Mouse (Mus musculus) left cerebral cortex, adult 18-20 months (tissue): Measurements from ENCODE around the gene Aars. TPM values are rescaled to one million over a fixed set of nuclear protein-coding genes. Genes with fewer than 3 reads are reported as not detected.
"Not testable (repeated sequence)": the region's sequence is repeated elsewhere in the genome, so short reads cannot be mapped to it uniquely, and the experiment has no call there.

Experiments used
- DNase-seq, 2 experiments: peaks; one replicate each; pipeline ENCODE4 v3.0.0; 2021 to 2022; ENCODE audit warnings: low spot score in 2 of 2, mixed read lengths in 1 of 2
- microRNA-seq, 2 experiments: library from miRNA; unstranded; fragments of <30 nt; microRNA quantifications; one replicate each; pipeline ENCODE4 v1.2.0; 2021
- total RNA-seq, 2 experiments: library from RNA; stranded (reverse); gene quantifications; 2 replicates each; pipeline ENCODE4 v1.2.3; 2021

Aars gene
- total RNA-seq, 2 experiments from 2014 or later, result 94.0 to 102 TPM

DNA sequence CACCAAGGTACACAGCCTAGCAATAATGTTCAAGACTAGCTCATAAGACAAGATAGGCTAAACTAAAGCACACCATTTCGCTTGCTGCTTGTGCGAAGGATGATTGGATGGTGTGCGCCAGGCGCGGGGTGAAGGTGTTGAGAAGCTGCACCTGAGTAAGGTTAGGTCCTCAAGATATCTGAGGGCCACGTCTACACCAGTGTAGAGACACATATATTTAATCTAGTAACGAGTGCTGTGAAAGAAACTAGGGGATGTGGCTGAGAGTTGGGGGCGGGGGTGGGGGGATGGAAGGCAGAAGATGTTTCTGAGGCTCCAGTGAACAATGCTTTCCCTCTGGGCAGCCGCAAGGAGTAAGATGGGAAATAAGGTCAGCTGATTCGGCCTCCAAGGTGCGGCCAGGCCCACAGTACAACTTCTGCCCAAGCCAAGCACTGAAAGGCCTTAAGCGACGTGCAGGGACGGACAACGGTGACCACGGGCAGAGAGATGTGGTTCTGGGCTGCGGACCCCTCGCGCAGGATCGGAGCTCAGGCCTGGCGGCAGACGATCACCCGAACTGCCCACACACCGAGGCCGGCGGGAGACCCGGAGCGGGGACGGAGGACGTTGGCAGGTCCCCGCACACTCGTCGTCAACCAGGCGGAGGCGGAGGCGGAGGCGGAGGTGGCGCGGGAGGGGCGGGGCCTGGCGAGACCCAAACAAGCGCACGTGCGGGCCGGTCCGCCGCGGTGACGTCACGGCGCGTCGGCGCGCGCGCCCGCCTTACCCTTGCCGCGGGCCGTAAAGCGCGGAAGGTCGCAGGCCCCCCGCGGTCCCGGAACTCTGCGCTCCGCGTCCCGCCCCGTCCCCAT lies 61.1 kb downstream of the Aars start, which contains the start of gene Pdpr:
Gene Pdpr (plus strand): TSS at position 766 of the 854 bp plus-strand sequence.
- DNase-seq, result peak; percentile 83 to 92

DNA sequence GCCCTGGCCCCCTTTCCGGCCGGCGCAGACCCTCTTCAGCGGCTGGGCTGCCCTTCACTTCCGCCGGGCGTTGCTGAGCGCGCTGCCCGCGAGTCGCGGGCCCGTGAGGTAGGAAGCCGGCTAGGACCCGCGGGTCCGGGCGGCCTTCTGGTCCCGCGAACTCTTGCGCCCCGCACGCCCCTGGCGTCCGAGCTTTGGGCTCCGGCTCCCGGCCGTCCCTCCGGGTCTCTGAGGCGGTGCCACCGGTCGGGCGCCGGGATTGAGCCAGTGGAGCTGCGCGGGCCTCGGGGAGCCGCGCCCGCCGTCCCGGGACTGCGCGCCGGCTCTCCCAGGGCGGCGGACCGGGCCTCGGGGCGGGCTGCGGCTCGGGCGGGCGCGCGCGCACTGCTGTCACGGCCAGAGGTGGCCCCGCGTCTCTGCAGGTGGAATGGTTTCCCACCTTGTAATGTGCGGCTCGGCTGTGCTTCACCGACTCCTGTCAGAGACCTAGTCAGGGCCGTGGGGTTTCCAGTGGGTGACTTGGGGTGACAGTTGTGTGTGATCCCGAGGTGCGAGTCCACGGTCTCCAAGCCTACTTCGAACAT lies 61.9 kb downstream of the Aars start:
- DNase-seq, result not testable (repeated sequence)

Small RNAs within 50 kb of the gene (microRNA-seq; reads per million reads assigned to microRNA genes)
- gene Gm24103 (0 reads per million in 2 experiments), gene Mir3473d (0 to 0.50 reads per million in 2 experiments)

Other genes with a start within 250 kb of the Aars start
- gene Il34, start 227.2 kb upstream of the Aars start, total RNA-seq, result 100 to 1,000 TPM; 102 to 106 TPM
- gene Cog4, start 186.5 kb upstream of the Aars start, total RNA-seq, result 10 to 100 TPM; 54.3 to 58.6 TPM
- gene Sf3b3, start 186.4 kb upstream of the Aars start, total RNA-seq, result 10 to 100 TPM; 61.7 to 63.8 TPM
- 10 to 100 TPM; 18.8 to 18.9 TPM for gene Fuk, start 130.7 kb upstream of the Aars start, total RNA-seq
- gene St3gal2, start 113.2 kb upstream of the Aars start, total RNA-seq, result 10 to 100 TPM; 94.4 to 96.8 TPM
- gene Ddx19a, start 35.3 kb upstream of the Aars start, total RNA-seq, result 10 to 100 TPM; 25.9 to 28.7 TPM
- gene Ddx19b, start 1.4 kb upstream of the Aars start, total RNA-seq, result 10 to 100 TPM; 21.2 to 22.5 TPM
- not detected for gene Exosc6, start 23.2 kb downstream of the Aars start, total RNA-seq
- 1 to 10 TPM; 3.6 to 5.5 TPM for gene Clec18a, start 59.3 kb downstream of the Aars start, total RNA-seq
- 10 to 100 TPM; 28.0 to 29.3 TPM for gene Pdpr, start 61.5 kb downstream of the Aars start, total RNA-seq
- 100 to 1,000 TPM; 138 to 139 TPM for gene Glg1, start 226.1 kb downstream of the Aars start, total RNA-seq